Mouse (Mus musculus): ENCODE data around the gene Dgcr8.

DNA sequence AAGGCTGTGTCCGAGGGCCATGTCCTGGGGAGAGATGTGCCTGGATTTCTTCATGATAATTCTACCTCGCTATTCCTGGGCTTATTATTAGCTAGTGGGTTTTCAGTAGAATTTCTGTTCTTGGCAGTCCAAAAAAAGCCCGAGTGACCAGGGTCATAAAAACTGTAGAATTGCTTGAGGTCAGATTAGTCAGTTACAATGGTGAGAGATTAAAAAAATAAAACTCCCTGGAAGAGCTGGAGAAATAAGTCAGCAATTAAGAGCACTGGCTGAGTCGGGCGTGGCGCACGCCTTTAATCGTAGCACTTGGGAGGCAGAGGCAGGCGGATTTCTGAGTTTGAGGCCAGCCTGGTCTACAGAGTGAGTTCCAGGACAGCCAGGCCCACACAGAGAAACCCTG, 38.9 kb upstream of the Dgcr8 start:
- no peak for TF ChIP-seq POLR2A (IDR thresholded peaks at IDR 0.05; ENCODE audit: extremely low read depth, insufficient read depth, low read length)
- no peak for TF ChIP-seq CTCF (IDR thresholded peaks at IDR 0.05; ENCODE audit: low read depth, low read length)

Measured in liver, adult 2 months (tissue).